Mouse (Mus musculus): ENCODE measurements at regions not wholly inside any gene's neighbourhood (a gene's known extent, or its start where the extent isn't known, plus 50 kb on each side); places are given as distances from the start of the nearest gene placed in this dataset.

- TF ChIP-seq CTCF (IDR thresholded peaks at IDR 0.05; ENCODE audit: low read depth, low read length): no peak
- TF ChIP-seq TAL1 (conservative IDR thresholded peaks at IDR 0.05; ENCODE audit: low read depth, low read length): no peak
- TF ChIP-seq POLR2AphosphoS5 (IDR thresholded peaks at IDR 0.05; ENCODE audit: insufficient replicate concordance, low read depth, low read length): no peak
- no peak for TF ChIP-seq GATA1 (IDR thresholded peaks at IDR 0.05; ENCODE audit: borderline replicate concordance, low read length)
These were observed 63.0 kb upstream of the Actrt2 start for GRCm38 (mm10) chr4:154730646-154731045.
